Mouse (Mus musculus): Measurements from ENCODE around the gene Sema3b. TPM values are rescaled to one million over a fixed set of nuclear protein-coding genes. Genes with fewer than 3 reads are reported as not detected.

Gene Sema3b
- polyA plus RNA-seq, 1 experiment from 2014 or later = 22.5 TPM

DNA sequence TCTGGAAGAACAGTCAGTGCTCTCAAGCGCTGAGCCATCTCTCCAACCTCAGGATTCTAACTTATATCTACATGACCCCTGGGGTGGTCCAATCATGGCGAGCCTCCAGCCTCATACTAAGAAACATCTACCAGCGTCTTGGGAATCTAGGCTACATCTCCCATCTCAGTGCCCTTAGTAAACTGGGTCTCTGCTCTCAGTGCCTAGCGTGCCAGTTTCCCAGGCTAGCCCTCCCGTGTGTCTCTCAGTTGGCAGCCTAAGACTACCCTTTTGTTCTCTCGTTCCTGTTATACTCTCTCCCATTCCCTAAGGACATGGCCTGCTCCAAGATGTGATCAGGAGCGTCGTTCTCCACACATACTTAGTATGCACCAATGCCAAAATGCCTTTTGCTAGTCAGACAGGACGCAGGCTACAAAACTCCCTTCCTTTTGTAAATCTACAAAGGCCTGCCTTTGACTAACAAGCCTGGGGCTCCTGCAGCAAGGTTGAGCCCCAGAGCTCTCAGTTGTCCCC, 22.3 kb upstream of the Sema3b start:
- ATAC-seq (replicated peaks; ENCODE audit: low FRiP score) = no peak
- no peaks in the 10 kb centered on the region for H3K27me3 ChIP-seq
- H3K27ac ChIP-seq = peak overlapping the region; percentile 92
- 71% methylated on average over 9 of the region's 9 CpGs for WGBS
- H3K4me2 ChIP-seq = peak overlapping the region; percentile 96
- H3K9me3 ChIP-seq (replicated peaks) = no peaks in the 10 kb centered on the region
- peaks cover 8% of the 10 kb centered on the region; the same call in 1 of the 2 replicates for H3K36me3 ChIP-seq
- H3K9ac ChIP-seq = peak overlapping the region; percentile 97; the same call in 1 of the 2 replicates
- peaks cover 84% of the 10 kb centered on the region for H3K4me1 ChIP-seq
- H3K4me3 ChIP-seq (replicated peaks) = peak overlapping the region; percentile 93; the same call in 1 of the 2 replicates

DNA sequence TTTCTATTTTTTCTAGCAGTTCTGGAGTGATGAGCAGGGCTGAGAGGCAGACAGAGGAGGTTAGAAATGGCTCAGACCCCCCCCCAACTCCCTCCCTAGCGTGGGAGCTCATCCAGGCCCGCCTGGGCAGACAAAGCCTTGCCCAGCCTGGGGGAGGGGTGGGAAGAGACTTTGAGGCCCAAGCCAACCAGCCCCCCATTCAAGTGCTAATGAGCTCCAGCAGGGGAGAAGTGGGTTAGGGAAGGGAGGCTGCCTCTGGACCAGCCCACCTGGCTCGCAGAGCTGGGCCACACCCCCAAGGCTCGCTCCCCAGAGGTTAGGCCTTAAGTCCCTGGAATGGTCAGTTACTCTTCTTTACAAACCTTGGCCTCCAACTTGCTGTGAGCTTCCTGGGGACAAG, 21.5 kb upstream of the Sema3b start:
- peak overlapping the region; percentile 6; the same call in 1 of the 2 replicates for H3K4me3 ChIP-seq (replicated peaks)
- peak overlapping the region; percentile 97; the same call in 1 of the 2 replicates for H3K9ac ChIP-seq
- H3K4me1 ChIP-seq = peaks cover 82% of the 10 kb centered on the region
- peaks cover 13% of the 10 kb centered on the region; the same call in 1 of the 2 replicates for H3K36me3 ChIP-seq
- H3K4me2 ChIP-seq = peak overlapping the region; percentile 96
- no peaks in the 10 kb centered on the region for H3K27me3 ChIP-seq
- WGBS = 20% methylated on average over 4 of the region's 4 CpGs
- peak overlapping the region; percentile 92 for H3K27ac ChIP-seq
- ATAC-seq (replicated peaks; ENCODE audit: low FRiP score) = no peak
- no peaks in the 10 kb centered on the region for H3K9me3 ChIP-seq (replicated peaks)

DNA sequence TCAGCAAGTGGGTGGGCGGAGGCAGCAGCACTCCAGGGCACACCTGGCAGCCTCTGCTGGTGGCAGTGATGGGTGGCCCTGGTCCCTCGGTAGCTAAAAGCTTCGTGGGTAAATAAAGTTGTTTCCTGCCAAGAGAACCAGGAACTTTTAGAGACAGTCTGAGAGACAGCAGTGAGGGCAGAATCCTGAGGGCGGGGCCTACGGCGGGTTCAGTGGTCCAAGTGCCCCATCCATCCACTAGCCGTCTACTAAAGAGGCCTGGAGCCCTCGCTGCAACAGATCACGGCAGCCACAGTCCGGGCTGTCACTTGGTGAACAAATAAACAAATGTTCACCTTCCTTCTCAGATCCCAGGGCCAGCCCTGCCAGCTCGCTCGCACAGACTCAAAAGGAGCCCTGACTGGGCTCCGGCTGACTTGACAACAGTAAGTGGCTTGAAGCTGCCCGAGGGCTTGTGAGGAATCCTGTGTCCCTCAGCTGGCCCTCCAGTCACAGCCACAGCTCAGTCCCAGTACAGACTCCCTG, 20.9 kb upstream of the Sema3b start:
- H3K27me3 ChIP-seq = no peaks in the 10 kb centered on the region
- H3K4me2 ChIP-seq = peak overlapping the region; percentile 96
- no peaks in the 10 kb centered on the region for H3K9me3 ChIP-seq (replicated peaks)
- 17% methylated on average over 14 of the region's 14 CpGs for WGBS
- no peak for ATAC-seq (replicated peaks; ENCODE audit: low FRiP score)
- peak overlapping the region; percentile 97; the same call in 1 of the 2 replicates for H3K9ac ChIP-seq
- H3K36me3 ChIP-seq = peaks cover 19% of the 10 kb centered on the region; the same call in 1 of the 2 replicates
- H3K4me1 ChIP-seq = peaks cover 84% of the 10 kb centered on the region
- peak overlapping the region; percentile 92 for H3K27ac ChIP-seq
- H3K4me3 ChIP-seq (replicated peaks) = 0 out of 2 replicates have a peak overlapping the region, but pooled peaks have one; percentile 6

DNA sequence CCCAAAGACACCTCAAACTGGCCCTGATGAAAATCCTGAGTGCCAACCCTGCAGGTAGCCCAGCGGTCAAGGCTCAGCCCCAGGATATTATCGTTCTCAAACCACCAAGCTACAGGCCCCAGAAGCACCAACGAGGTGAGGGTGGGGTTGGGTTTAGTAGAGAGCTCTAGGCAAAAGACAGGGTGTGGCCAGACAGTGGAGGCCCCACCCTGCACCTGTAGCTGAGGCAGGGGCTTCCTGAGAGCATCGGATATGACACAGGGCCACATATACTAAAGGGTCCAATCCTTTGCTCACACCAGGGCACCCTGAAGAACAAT, 20.3 kb upstream of the Sema3b start:
- Histone ChIP-seq H3K27me3 (no peaks in the 10 kb centered on the region), H3K4me2 (peak overlapping the region; percentile 96), H3K4me1 (peaks cover 90% of the 10 kb centered on the region), H3K36me3 (peaks cover 25% of the 10 kb centered on the region), H3K9me3 (replicated peaks) (no peaks in the 10 kb centered on the region), H3K4me3 (replicated peaks) (0 out of 2 replicates have a peak overlapping the region, but pooled peaks have one; percentile 11), H3K9ac (0 out of 2 replicates have a peak overlapping the region, but pooled peaks have one; percentile 14), H3K27ac (peak overlapping the region; percentile 92)
- 19% methylated on average over 4 of the region's 4 CpGs for WGBS
- no peak for ATAC-seq (replicated peaks; ENCODE audit: low FRiP score)

DNA sequence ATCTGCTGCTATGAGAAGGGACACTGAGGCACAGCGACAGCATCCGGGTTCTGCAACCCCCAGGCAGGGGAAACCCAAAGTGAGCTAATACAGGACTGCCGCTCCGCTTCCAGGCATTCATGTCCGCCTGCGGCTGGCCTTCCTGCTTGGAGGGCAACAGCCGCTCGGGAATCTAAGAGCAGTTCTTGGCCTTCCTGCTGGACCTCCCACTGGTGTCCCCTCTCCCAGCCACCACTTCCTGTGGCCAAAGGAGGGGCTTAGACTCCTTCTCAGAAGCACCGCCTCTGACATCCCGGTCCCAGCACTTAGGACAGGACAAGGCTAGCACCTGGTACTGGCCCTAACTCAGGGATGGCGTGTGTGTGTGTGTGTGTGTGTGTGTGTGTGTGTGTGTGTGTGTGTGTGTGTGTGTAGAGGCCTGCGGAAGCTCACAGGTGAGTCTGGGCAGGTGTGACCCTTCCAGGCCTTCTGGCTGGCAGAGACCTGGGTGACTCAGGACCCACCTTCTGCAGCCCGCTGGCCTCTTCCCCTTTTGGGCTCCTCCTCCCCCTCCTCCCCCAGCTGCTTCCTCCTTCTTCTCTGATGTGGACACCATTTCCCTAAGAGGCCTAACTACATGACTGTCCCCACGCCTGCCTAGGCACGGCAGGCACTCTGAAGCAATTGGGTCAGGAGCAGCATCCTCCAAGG, 19.8 kb upstream of the Sema3b start:
- Histone ChIP-seq H3K36me3 (peaks cover 26% of the 10 kb centered on the region), H3K27me3 (no peaks in the 10 kb centered on the region), H3K9ac (peak overlapping the region; percentile 30; the same call in 1 of the 2 replicates), H3K4me2 (peak overlapping the region; percentile 96), H3K4me1 (peaks cover 90% of the 10 kb centered on the region), H3K4me3 (replicated peaks) (peak overlapping the region; percentile 11; the same call in 1 of the 2 replicates), H3K9me3 (replicated peaks) (no peaks in the 10 kb centered on the region), H3K27ac (peak overlapping the region; percentile 92)
- ATAC-seq (replicated peaks; ENCODE audit: low FRiP score) = peak; percentile 20; the same call in 1 of the 2 replicates
- 43% methylated on average over 14 of the region's 15 CpGs for WGBS

DNA sequence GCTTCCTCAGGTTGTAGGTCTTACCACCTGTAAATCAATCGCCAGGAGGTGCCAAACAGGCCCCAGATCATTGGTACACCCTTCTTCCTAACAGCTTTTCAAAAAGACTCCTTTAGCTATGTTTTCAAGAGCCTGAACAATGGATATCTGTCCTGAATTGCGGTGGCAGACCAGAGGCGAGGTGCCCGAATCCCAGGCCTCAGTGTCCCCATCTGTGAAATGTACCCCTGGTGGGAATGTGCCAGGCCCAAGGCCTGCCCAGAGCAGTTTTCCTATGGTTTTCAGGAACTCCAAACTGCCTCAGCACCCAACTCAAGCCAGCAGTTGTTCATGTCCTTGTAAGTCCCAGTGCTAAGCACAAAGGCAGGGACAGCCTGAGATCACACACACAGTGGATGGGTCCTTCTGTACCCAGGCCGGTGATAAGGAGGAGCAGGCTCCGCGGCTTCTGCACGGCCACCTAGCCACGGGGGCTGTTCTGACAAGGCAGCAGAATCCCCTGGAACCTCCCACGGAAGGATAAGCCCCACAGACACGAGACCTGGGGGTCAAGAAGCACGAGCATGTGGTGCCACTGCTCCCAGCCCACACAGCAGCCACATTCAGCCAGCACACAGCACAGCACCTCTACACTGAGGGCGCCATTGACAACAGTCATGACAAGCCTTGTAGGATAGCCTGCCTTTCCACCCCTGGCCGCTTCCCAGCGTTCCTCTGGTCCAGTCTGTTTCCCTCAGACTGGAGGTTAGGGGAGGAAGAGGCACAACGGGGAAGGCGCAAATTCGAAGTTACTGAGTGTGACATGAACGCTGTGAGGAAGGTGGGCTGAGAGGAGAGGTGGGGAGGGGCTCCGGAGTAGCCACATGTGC, 18.6 kb upstream of the Sema3b start:
- no peak for ATAC-seq (replicated peaks; ENCODE audit: low FRiP score)
- Histone ChIP-seq H3K4me1 (peaks cover 86% of the 10 kb centered on the region), H3K27me3 (no peaks in the 10 kb centered on the region), H3K27ac (peak overlapping the region; percentile 92), H3K4me3 (replicated peaks) (0 out of 2 replicates have a peak overlapping the region, but pooled peaks have one; percentile 11), H3K9ac (peak overlapping the region; percentile 37), H3K4me2 (peak overlapping the region; percentile 96), H3K36me3 (peaks cover 33% of the 10 kb centered on the region), H3K9me3 (replicated peaks) (no peaks in the 10 kb centered on the region)
- WGBS = 33% methylated on average over 20 of the region's 20 CpGs

DNA sequence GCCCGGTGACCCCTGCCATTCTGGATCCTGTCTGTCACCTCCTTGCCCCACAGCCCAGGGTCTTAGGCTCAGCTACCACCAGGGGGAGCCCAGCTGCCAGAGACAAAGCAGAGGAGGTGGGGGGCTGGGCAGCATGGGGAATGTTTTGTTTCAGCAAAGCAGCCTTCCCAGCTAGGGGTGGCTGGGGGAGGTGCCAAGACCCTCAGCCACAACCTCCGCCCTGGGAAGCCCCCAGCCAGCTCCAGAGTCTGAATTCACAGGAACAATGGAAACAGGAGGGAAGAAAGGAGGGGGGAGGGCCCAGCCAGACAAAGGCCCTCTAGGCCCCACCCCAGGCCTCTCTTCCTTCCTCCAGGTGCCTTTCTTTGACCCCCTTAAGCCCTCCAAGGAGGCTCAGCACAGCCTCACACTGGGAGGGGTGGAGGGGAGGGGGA, 17.8 kb upstream of the Sema3b start:
- ATAC-seq (replicated peaks; ENCODE audit: low FRiP score) = peak; percentile 70
- Histone ChIP-seq H3K27ac (peak overlapping the region; percentile 92), H3K36me3 (peaks cover 40% of the 10 kb centered on the region), H3K4me1 (peaks cover 78% of the 10 kb centered on the region), H3K4me3 (replicated peaks) (0 out of 2 replicates have a peak overlapping the region, but pooled peaks have one; percentile 6), H3K9me3 (replicated peaks) (no peaks in the 10 kb centered on the region), H3K9ac (peak overlapping the region; percentile 37), H3K27me3 (no peaks in the 10 kb centered on the region), H3K4me2 (peak overlapping the region; percentile 96)
- 5% methylated on average over 2 of the region's 2 CpGs for WGBS

DNA sequence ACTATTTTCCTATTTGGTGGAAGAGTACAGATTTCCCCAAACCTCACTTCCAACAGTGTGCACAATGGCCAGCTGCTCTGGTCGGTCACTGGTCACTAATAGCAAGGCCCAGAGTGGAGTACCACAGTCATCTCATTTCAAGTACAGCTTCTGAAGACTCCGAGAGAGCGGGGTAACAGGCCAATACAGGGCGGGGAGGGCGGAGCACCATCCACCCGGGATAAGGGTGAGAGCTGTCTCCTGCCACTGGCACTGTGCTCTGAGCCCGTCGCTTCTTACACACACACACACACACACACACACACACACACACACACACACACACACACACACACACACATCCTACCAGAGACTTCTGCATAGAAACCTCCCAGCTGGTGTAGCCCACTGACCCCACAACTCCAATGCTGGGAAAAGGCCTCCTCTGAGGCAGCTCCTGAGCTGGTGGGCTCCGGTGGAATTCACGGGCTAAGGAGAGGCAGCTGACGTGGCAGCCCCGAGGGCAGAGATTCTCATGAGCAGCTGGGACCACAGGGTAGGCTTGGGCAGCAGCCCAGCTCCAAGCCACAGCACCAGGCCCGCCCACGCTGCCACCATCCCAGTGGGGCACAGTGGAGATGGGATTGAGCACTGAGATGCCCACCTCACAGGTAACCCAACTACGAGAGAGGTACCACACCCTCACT, 17.3 kb upstream of the Sema3b start:
- no peaks in the 10 kb centered on the region for H3K9me3 ChIP-seq (replicated peaks)
- H3K27ac ChIP-seq = peak overlapping the region; percentile 92
- H3K4me1 ChIP-seq = peaks cover 74% of the 10 kb centered on the region
- 41% methylated on average over 14 of the region's 15 CpGs for WGBS
- peaks cover 36% of the 10 kb centered on the region for H3K36me3 ChIP-seq
- H3K4me2 ChIP-seq = peak overlapping the region; percentile 96
- 0 out of 2 replicates have a peak, but pooled peaks have one; percentile 0 for ATAC-seq (replicated peaks; ENCODE audit: low FRiP score)
- H3K4me3 ChIP-seq (replicated peaks) = 0 out of 2 replicates have a peak overlapping the region, but pooled peaks have one; percentile 6
- no peaks in the 10 kb centered on the region for H3K27me3 ChIP-seq
- peak overlapping the region; percentile 5 for H3K9ac ChIP-seq

DNA sequence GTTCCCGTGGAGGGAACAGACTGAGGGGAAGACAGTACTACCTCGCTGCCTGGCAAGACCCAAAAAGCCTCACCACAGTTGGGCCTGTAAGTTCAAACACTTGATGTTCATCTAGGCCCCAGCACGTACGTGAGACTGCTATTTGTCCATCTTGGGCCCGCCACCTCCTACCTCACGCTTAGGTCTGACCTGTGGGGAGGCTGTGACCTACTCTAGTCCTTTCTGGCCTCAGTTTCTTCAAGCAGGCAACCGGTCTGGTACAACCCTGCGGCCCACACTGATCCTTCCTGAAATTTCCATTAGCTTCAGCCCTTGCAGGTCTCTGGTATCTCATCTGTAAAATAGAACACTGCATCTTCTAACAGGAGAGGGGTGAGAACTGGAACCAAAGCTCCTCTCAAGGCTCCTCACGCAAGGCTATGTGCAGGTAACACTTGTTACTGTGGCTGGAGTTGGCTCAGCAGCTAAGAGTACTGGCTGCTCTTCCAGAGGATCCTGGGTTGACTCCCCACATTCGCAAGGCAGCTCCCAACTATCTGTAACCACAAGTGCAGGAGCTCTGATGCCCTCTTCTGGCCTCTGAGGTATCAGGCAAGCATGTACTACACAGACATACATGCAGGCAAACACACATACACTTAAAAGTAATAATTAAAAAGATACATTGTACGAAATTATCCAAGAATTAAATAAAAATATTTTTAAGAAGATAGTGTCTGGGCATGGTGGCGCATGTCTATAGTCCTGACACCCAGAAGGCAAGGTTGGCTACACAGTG, 16.5 kb upstream of the Sema3b start:
- H3K4me2 ChIP-seq = 0 out of 2 replicates have a peak overlapping the region, but pooled peaks have one; percentile 96
- peaks cover 35% of the 10 kb centered on the region for H3K36me3 ChIP-seq
- H3K4me3 ChIP-seq (replicated peaks) = no peak overlapping the region
- H3K27me3 ChIP-seq = no peaks in the 10 kb centered on the region
- 89% methylated on average over 12 of the region's 12 CpGs for WGBS
- no peak for ATAC-seq (replicated peaks; ENCODE audit: low FRiP score)
- H3K9ac ChIP-seq = no peak overlapping the region
- no peaks in the 10 kb centered on the region for H3K9me3 ChIP-seq (replicated peaks)
- H3K27ac ChIP-seq = peak overlapping the region; percentile 92
- H3K4me1 ChIP-seq = peaks cover 73% of the 10 kb centered on the region

DNA sequence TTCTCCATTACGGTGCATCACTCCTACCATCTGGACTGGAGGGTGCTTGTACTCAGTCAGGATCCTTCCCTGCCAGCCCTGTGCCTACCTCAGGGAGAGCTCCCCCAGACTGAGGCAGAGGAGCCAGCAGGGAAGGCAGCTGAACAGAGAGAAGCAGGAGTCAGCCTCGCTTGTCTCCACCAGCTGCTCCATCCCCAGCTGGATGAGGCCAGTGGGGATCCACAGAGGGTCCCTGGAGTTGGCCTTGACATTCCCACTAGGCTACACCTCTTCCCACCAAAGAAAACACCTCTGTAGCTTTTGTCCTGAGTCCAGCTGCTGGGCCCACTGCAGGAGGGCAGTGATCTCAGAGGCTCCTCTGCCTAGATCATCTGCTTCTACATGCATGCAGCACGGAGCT, 15.9 kb upstream of the Sema3b start:
- WGBS = 86% methylated on average over 3 of the region's 3 CpGs
- Histone ChIP-seq H3K4me2 (no peak overlapping the region), H3K9ac (no peak overlapping the region), H3K36me3 (peaks cover 40% of the 10 kb centered on the region), H3K4me3 (replicated peaks) (no peak overlapping the region), H3K9me3 (replicated peaks) (no peaks in the 10 kb centered on the region), H3K27ac (peak overlapping the region; percentile 63), H3K4me1 (peaks cover 73% of the 10 kb centered on the region), H3K27me3 (no peaks in the 10 kb centered on the region)
- ATAC-seq (replicated peaks; ENCODE audit: low FRiP score) = no peak
